Mouse (Mus musculus) MEL (cell line): ENCODE results near the gene Rnase4. TPM values are rescaled to one million over a fixed set of nuclear protein-coding genes. Genes with fewer than 3 reads are reported as not detected.
A peak's percentile ranks its signal among the peaks of the same experiment; 100 is the strongest.

Experiments used
- DNase-seq: peaks from one replicate; pipeline ENCODE4 v3.0.0; 2011; ENCODE audit warnings: low read depth, low spot score
- H3K27ac ChIP-seq: 2 replicates; pipeline ENCODE4 v1.5.1; 2012; ENCODE audit warnings: low read depth, mild to moderate bottlenecking, control low read depth, low read length, moderate library complexity; ENCODE audit not compliant: control insufficient read depth
- H3K27me3 ChIP-seq, 2 experiments: fragments of 150-350 bp in 1 of 2; sonication (generic) in 1 of 2; 2 replicates each; pipeline ENCODE4 v1.6.1; 2012; ENCODE audit warnings: low read length in 2 of 2, mild to moderate bottlenecking in 2 of 2, improper control_type of control experiment in 1 of 2, moderate library complexity in 1 of 2; ENCODE audit not compliant: insufficient read depth in 2 of 2, control insufficient read depth in 1 of 2
- H3K36me3 ChIP-seq, 2 experiments: 2 replicates each; pipeline ENCODE4 v1.6.1; 2012 to 2014; ENCODE audit warnings: low read length in 2 of 2, improper control_type of control experiment in 1 of 2, inconsistent platforms in 1 of 2, mild to moderate bottlenecking in 1 of 2; ENCODE audit not compliant: insufficient read depth in 2 of 2, control insufficient read depth in 1 of 2
- H3K4me1 ChIP-seq, 2 experiments: fragments of 150-350 bp in 1 of 2; sonication (generic) in 1 of 2; 2 replicates each; pipeline ENCODE4 v1.6.1; 2012; ENCODE audit warnings: low read length in 2 of 2, improper control_type of control experiment in 1 of 2, mild to moderate bottlenecking in 1 of 2; ENCODE audit not compliant: insufficient read depth in 2 of 2, control insufficient read depth in 1 of 2
- H3K4me3 ChIP-seq, 2 experiments: fragments of 150-350 bp in 1 of 2; sonication (generic) in 1 of 2; 2 replicates each; pipeline ENCODE4 v1.5.1; 2012; ENCODE audit warnings: low read depth in 2 of 2, low read length in 2 of 2, mild to moderate bottlenecking in 2 of 2, moderate library complexity in 2 of 2, control low read depth in 1 of 2, improper control_type of control experiment in 1 of 2; ENCODE audit not compliant: control insufficient read depth in 1 of 2, insufficient read depth in 1 of 2
- H3K79me2 ChIP-seq: 2 replicates; pipeline ENCODE4 v1.6.1; 2012; ENCODE audit warnings: mild to moderate bottlenecking, low read length, moderate library complexity; ENCODE audit not compliant: control insufficient read depth, poor library complexity, insufficient read depth
- H3K9ac ChIP-seq: 2 replicates; pipeline ENCODE4 v1.6.1; 2012; ENCODE audit warnings: low read depth, mild to moderate bottlenecking, control low read depth, low read length, moderate library complexity; ENCODE audit not compliant: control insufficient read depth, poor library complexity, severe bottlenecking
- H3K9me3 ChIP-seq: fragments of 150-350 bp; sonication (generic); replicated peaks from 2 replicates; pipeline ENCODE4 v1.6.1; 2012; ENCODE audit warnings: mild to moderate bottlenecking, low read length, improper control_type of control experiment, moderate library complexity; ENCODE audit not compliant: insufficient read depth
- BHLHE40 ChIP-seq: IDR thresholded peaks from 2 replicates; pipeline ENCODE4 v1.6.1; 2012; ENCODE audit warnings: low read depth, mild to moderate bottlenecking, inconsistent platforms, low read length, improper control_type of control experiment, borderline replicate concordance
- CHD2 ChIP-seq: IDR thresholded peaks from 2 replicates; pipeline ENCODE4 v1.6.1; 2011; ENCODE audit warnings: low read length, improper control_type of control experiment
- E2F4 ChIP-seq: IDR thresholded peaks from 2 replicates; pipeline ENCODE4 v1.6.1; 2011; ENCODE audit warnings: low read depth, low read length, improper control_type of control experiment, borderline replicate concordance
- EP300 ChIP-seq, 2 experiments: IDR thresholded peaks; 2 replicates each; pipeline ENCODE4 v1.6.1; 2011; ENCODE audit warnings: improper control_type of control experiment in 2 of 2, low read length in 2 of 2, low read depth in 1 of 2, mild to moderate bottlenecking in 1 of 2
- ETS1 ChIP-seq: IDR thresholded peaks from 2 replicates; pipeline ENCODE4 v1.6.1; 2012; ENCODE audit warnings: low read depth, mild to moderate bottlenecking, inconsistent platforms, low read length, improper control_type of control experiment, moderate library complexity
- GATA1 ChIP-seq: IDR thresholded peaks from 2 replicates; pipeline ENCODE4 v1.6.1; 2011; ENCODE audit warnings: low read depth, low read length, improper control_type of control experiment
- KAT2A ChIP-seq: conservative IDR thresholded peaks from 2 replicates; pipeline ENCODE4 v1.6.1; 2012; ENCODE audit warnings: low read depth, low read length, improper control_type of control experiment, inconsistent platforms
- MAX ChIP-seq: IDR thresholded peaks from 2 replicates; pipeline ENCODE4 v1.6.1; 2011; ENCODE audit warnings: low read length, improper control_type of control experiment
- MEF2A ChIP-seq: IDR thresholded peaks from 2 replicates; pipeline ENCODE4 v1.6.1; 2014; ENCODE audit warnings: low read depth, mild to moderate bottlenecking, inconsistent platforms, low read length, improper control_type of control experiment; ENCODE audit not compliant: poor library complexity, insufficient replicate concordance, severe bottlenecking; ENCODE audit errors: extremely low read depth
- POLR2AphosphoS5 ChIP-seq: IDR thresholded peaks from 2 replicates; pipeline ENCODE4 v1.6.1; 2012; ENCODE audit warnings: low read depth, borderline replicate concordance, mild to moderate bottlenecking, inconsistent platforms, low read length, moderate library complexity, mixed read lengths
- RCOR1 ChIP-seq: IDR thresholded peaks from 2 replicates; pipeline ENCODE4 v1.6.1; 2012; ENCODE audit warnings: low read depth, mild to moderate bottlenecking, inconsistent platforms, low read length, improper control_type of control experiment
- SIN3A ChIP-seq: IDR thresholded peaks from 2 replicates; pipeline ENCODE4 v1.6.1; 2012; ENCODE audit warnings: low read length, improper control_type of control experiment, inconsistent platforms
- SMC3 ChIP-seq: IDR thresholded peaks from 2 replicates; pipeline ENCODE4 v1.6.1; 2011; ENCODE audit warnings: low read depth, low read length, improper control_type of control experiment
- TAL1 ChIP-seq: IDR thresholded peaks from 2 replicates; pipeline ENCODE4 v1.6.1; 2012; ENCODE audit warnings: mild to moderate bottlenecking, inconsistent platforms, low read length, moderate library complexity, mixed read lengths
- TCF12 ChIP-seq: IDR thresholded peaks from 2 replicates; pipeline ENCODE4 v1.6.1; 2014; ENCODE audit warnings: low read depth, mild to moderate bottlenecking, inconsistent platforms, low read length, improper control_type of control experiment, moderate library complexity
- USF1 ChIP-seq: IDR thresholded peaks from 2 replicates; pipeline ENCODE4 v1.6.1; 2014; ENCODE audit warnings: low read depth, mild to moderate bottlenecking, inconsistent platforms, low read length, improper control_type of control experiment, moderate library complexity
- USF2 ChIP-seq, 2 experiments: IDR thresholded peaks; 2 replicates each; pipeline ENCODE4 v1.6.1; 2011 to 2012; ENCODE audit warnings: improper control_type of control experiment in 2 of 2, low read length in 2 of 2, borderline replicate concordance in 1 of 2, inconsistent platforms in 1 of 2, low read depth in 1 of 2, mild to moderate bottlenecking in 1 of 2; ENCODE audit not compliant: insufficient read depth in 1 of 2
- polyA plus RNA-seq, 2 experiments: library from polyadenylated mRNA; stranded (reverse) in 1 of 2; unstranded in 1 of 2; fragments of >175 nt in 1 of 2; fragments of >200 nt in 1 of 2; gene quantifications; 2 replicates each; pipeline versions ENCODE4 v1.2.1 to v1.2.4; 2012; ENCODE audit warnings: low replicate concordance in 2 of 2, low read depth in 1 of 2; ENCODE audit not compliant: insufficient read length in 2 of 2, insufficient read depth in 1 of 2, missing spikeins in 1 of 2
- total RNA-seq: library from RNA; depleted of rRNA; stranded (reverse); fragments of 300-350 nt; gene quantifications from 2 replicates; pipeline ENCODE4 v1.2.3, GENCODE M21; 2012

Gene Rnase4
- total and polyA plus RNA-seq, 3 experiments = 0.18 TPM; not detected in 2

- peaks cover 0 to 20% of the 10 kb centered on the region in 2 experiments; a peak in 2 of 4 replicates for H3K36me3 ChIP-seq
- H3K9ac ChIP-seq = no peak overlapping the region
- no peaks in the 10 kb centered on the region for H3K27me3 ChIP-seq
- no peaks in the 10 kb centered on the region for H3K9me3 ChIP-seq
- DNase-seq = no peak
- no peak overlapping the region for H3K4me3 ChIP-seq
- no peak overlapping the region for H3K27ac ChIP-seq
- H3K79me2 ChIP-seq = no peaks in the 10 kb centered on the region
- TF ChIP-seq MAX = no peak
- TF ChIP-seq KAT2A = no peak
- TF ChIP-seq MEF2A = no peak
- TF ChIP-seq USF1 = no peak
- H3K4me1 ChIP-seq = peaks cover 7 to 16% of the 10 kb centered on the region in 2 experiments
These were observed 52.4 kb downstream of the Rnase4 start for GRCm38 (mm10) chr14:51143287-51143686.

GRCm38 (mm10) chr14:51143937-51144336 is 53.1 kb downstream of the Rnase4 start:
- H3K79me2 ChIP-seq = no peaks in the 10 kb centered on the region
- DNase-seq = peak; percentile 60
- no peak for TF ChIP-seq MAX
- TF ChIP-seq USF1 = no peak
- peak; percentile 66 for TF ChIP-seq TAL1
- no peak for TF ChIP-seq POLR2AphosphoS5
- no peak for TF ChIP-seq BHLHE40
- TF ChIP-seq SIN3A = peak; percentile 44; the same call in 1 of the 2 replicates
- peak in 1 of 2 experiments; percentile 63; a peak in 2 of 4 replicates for TF ChIP-seq EP300 (IDR thresholded peaks at IDR 0.05; ENCODE audit: low read depth in 1 of 2, low read length in 2 of 2)
- TF ChIP-seq E2F4 = no peak
- TF ChIP-seq TCF12 = peak; percentile 84
- TF ChIP-seq RCOR1 = no peak
- no peak for TF ChIP-seq SMC3
- TF ChIP-seq ETS1 = peak; percentile 97
- TF ChIP-seq USF2 (IDR thresholded peaks at IDR 0.05; ENCODE audit: borderline replicate concordance in 1 of 2, insufficient read depth in 1 of 2, low read depth in 1 of 2, low read length in 2 of 2) = no peak
- peak; percentile 80 for TF ChIP-seq GATA1
- TF ChIP-seq CHD2 = no peak
- TF ChIP-seq MEF2A = peak; percentile 95; the same call in 1 of the 2 replicates
- H3K36me3 ChIP-seq = peaks cover 0 to 20% of the 10 kb centered on the region in 2 experiments; a peak in 2 of 4 replicates
- no peak overlapping the region for H3K27ac ChIP-seq
- H3K9me3 ChIP-seq = no peaks in the 10 kb centered on the region
- no peak overlapping the region for H3K9ac ChIP-seq
- H3K4me3 ChIP-seq = no peak overlapping the region
- peaks cover 7 to 16% of the 10 kb centered on the region in 2 experiments for H3K4me1 ChIP-seq
- H3K27me3 ChIP-seq = no peaks in the 10 kb centered on the region
